Mouse (Mus musculus): ENCODE measurements around the gene Ttll6. TPM values are rescaled to one million over a fixed set of nuclear protein-coding genes. Genes with fewer than 3 reads are reported as not detected.

Gene Ttll6
- total RNA-seq, 1 experiment from 2014 or later, result not detected

- ATAC-seq (replicated peaks; ENCODE audit: insufficient number of reproducible peaks, low FRiP score, low TSS enrichment, poor library complexity, severe bottlenecking), result no peak
Observed at GRCm38 (mm10) chr11:96145622-96146270, 12.2 kb downstream of the Ttll6 start.

DNA sequence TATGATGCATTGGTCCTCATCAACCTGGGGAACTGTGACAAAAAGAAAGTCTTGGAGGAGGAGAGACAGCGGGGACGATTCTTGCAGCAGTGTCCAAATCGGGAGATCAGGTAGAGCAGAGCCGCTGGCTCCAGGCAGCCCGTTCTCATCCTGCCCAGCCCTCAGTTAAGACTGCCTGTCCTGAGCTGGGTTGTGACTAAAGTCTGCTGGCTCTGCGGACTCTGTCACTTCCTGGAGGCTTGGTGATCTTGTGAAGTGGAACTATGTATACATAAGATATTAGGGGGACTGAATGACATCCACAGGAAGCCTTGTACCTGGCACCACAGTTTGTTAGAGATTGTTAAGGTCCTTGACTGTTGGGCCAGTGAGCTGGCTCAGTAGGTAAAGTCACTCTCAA, 13.9 kb downstream of the Ttll6 start:
- no peak for ATAC-seq (replicated peaks; ENCODE audit: insufficient number of reproducible peaks, low FRiP score, low TSS enrichment, poor library complexity, severe bottlenecking)

DNA sequence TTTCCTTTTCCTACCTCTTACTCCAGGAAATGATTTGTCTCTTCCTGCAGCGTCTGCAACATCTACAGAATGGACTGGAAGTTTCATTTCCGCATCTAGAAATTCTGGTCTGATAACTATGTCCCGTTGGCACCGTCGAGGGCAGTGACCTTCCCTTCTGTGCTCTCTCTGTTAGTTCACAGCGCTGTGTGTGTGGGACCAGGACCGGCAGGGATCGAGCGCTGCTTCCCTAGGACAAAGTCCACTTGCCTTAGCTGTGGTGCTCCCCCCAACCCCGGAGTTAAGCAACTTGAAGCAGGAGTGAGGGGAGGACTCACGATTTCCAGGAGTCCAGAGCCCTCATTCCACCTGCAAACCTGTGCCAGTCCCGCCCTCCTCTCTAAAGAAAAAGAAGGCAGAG, 31.2 kb downstream of the Ttll6 start:
- ATAC-seq (replicated peaks; ENCODE audit: insufficient number of reproducible peaks, low FRiP score, low TSS enrichment, poor library complexity, severe bottlenecking), result no peak

DNA sequence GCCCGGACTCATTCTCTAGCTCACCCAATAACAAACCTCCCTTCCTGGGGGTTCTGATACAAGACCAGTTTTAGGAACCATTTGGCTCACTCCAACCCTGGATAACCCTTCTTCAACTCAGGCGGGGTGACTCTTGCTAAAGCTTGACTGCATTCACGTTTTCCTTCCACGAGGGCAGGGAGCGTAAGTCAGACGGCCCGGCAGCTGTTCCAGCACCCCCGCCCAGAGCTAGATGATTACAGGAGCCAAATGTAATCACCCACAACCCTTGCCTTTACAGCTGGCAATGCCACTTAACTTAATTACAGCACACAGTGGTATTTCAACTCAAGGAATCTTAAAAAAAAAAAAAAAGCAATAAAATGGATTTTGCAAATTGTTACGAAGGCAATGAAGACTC, 34.5 kb downstream of the Ttll6 start:
- ATAC-seq (replicated peaks; ENCODE audit: insufficient number of reproducible peaks, low FRiP score, low TSS enrichment, poor library complexity, severe bottlenecking), result no peak

DNA sequence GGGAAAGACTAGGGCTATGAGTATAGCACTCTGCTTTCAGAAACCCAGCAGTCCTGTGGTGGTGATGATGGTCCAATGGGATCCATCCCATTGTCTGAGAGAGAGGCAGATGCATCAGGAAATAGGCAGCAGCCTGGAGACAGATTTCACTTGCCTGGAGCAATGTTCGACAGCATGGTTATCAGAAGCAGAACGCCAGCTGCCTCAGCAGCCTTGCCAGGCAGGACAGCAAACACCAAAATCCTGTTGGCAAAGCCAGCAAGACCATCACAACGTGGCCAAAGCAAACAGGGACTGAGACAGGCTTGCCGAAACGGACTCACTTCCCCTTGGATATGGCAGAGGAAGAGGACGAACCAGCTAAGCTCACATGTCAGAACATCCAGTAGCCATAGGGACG, 35.4 kb downstream of the Ttll6 start:
- no peak for ATAC-seq (replicated peaks; ENCODE audit: insufficient number of reproducible peaks, low FRiP score, low TSS enrichment, poor library complexity, severe bottlenecking)

- no peak for ATAC-seq (replicated peaks; ENCODE audit: insufficient number of reproducible peaks, low FRiP score, low TSS enrichment, poor library complexity, severe bottlenecking)
Observed at GRCm38 (mm10) chr11:96170711-96171379, 37.3 kb downstream of the Ttll6 start.

DNA sequence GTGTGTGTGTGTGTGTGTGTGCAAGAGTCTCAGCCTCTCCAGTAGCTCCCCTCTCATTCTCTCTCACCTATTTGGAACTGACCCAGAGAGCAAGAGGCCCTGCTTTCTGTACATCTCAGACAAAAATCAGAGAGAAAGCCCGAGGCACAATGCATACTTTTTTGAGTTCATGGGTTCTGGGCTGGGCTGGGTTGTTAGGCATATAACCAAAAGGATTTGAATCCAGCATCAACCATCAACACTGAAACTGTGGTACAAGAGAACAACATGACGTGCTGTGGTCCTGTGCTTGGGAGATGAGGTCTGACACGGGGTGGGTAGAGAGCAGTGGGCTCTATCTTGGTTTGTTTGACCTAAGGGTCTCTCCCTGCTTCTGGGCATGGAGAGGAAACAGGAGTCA, 38.0 kb downstream of the Ttll6 start:
- ATAC-seq (replicated peaks; ENCODE audit: insufficient number of reproducible peaks, low FRiP score, low TSS enrichment, poor library complexity, severe bottlenecking), result no peak

GRCm38 (mm10) chr11:96172511-96173287, 39.1 kb downstream of the Ttll6 start:
- no peak for ATAC-seq (replicated peaks; ENCODE audit: insufficient number of reproducible peaks, low FRiP score, low TSS enrichment, poor library complexity, severe bottlenecking)

- ATAC-seq (replicated peaks; ENCODE audit: insufficient number of reproducible peaks, low FRiP score, low TSS enrichment, poor library complexity, severe bottlenecking), result no peak
Observed at GRCm38 (mm10) chr11:96173288-96173840, 39.8 kb downstream of the Ttll6 start.

DNA sequence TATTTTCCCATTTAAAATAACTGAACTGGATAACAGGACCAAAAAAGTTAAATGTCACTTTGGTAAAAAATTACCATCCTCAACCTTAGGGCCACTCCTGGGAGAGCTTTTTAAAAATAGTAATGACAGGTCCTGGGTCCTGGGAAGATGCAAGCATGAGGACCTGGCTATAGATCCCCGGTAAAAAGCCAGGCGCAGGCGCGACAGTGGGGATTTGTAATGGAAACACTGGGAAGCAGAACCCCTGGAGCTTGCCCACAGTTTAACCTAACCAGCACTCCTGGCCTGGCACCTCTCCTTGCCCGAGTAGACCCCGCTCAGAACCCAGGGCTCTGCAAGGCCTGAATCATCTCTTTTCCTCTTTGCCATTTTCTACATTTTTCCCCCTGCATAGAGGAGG, 41.3 kb downstream of the Ttll6 start:
- ATAC-seq (replicated peaks; ENCODE audit: insufficient number of reproducible peaks, low FRiP score, low TSS enrichment, poor library complexity, severe bottlenecking), result no peak

- ATAC-seq (replicated peaks; ENCODE audit: insufficient number of reproducible peaks, low FRiP score, low TSS enrichment, poor library complexity, severe bottlenecking), result no peak
Observed at GRCm38 (mm10) chr11:96175511-96175910, 41.9 kb downstream of the Ttll6 start.

DNA sequence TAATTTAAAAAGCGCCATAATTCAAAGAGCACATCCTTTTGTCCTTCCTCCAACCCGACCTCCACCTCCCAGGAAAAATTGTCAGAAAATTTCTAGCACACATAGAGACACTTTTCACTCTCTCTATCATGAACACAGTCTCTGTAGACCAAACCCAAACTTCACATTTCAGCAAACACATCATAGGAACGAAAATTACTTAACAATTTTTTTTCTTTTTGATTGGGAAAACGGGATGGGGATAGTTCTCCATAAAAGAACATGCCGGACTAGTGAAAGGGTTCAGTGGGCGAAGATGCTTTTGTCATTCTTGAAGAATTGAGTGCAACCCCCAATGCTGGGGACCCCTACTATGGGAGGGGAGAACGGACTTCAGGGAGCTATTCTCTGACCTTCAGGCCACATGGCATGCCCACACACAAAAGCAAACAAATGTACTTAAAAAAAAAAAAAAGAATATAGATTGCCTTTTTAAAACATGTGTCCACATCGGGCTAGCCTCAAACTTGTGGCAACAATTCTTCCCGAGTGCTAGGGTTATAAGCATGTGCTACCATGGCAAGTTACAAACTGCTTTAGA, 42.5 kb downstream of the Ttll6 start:
- no peak for ATAC-seq (replicated peaks; ENCODE audit: insufficient number of reproducible peaks, low FRiP score, low TSS enrichment, poor library complexity, severe bottlenecking)

DNA sequence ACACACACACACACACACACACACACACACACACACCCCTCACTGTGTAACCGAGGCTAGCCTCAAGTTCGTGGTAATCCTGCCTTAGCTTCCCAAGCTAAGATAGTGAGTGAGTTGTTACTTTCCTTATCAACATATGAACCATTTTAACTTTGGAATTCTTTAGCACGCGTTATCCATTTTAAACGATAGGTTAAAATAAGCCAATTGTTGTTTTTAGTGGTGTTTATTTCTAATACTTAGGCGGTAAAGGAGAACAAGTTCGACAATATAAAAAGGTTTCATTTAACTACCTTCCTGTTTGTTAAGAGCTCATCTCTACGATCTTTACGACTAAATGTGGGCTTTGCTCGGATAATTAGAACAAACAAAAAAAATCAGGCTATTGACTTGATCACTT, 43.3 kb downstream of the Ttll6 start:
- ATAC-seq (replicated peaks; ENCODE audit: insufficient number of reproducible peaks, low FRiP score, low TSS enrichment, poor library complexity, severe bottlenecking), result no peak

- no peak for ATAC-seq (replicated peaks; ENCODE audit: insufficient number of reproducible peaks, low FRiP score, low TSS enrichment, poor library complexity, severe bottlenecking)
Observed at GRCm38 (mm10) chr11:96177546-96178174, 44.1 kb downstream of the Ttll6 start.

DNA sequence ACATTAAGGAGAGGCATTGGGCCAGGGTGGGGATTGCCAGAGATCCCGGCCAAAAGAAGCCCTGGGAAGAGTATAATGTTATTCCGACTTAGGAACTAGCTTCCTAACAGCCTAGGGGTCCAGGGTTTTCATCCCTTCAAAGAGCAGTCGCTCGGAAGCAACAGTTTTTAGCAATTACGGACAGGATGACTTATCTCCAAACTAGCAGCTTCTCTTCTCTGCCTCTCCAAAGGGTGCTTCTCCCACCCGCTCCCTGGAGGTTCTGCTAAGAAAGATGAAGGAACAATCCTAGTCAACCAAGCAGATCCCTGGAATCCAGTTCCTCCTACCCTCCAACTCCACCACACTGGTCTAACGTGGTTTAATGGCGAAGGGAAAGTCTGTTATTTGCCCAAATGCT, 44.8 kb downstream of the Ttll6 start:
- ATAC-seq (replicated peaks; ENCODE audit: insufficient number of reproducible peaks, low FRiP score, low TSS enrichment, poor library complexity, severe bottlenecking), result no peak

DNA sequence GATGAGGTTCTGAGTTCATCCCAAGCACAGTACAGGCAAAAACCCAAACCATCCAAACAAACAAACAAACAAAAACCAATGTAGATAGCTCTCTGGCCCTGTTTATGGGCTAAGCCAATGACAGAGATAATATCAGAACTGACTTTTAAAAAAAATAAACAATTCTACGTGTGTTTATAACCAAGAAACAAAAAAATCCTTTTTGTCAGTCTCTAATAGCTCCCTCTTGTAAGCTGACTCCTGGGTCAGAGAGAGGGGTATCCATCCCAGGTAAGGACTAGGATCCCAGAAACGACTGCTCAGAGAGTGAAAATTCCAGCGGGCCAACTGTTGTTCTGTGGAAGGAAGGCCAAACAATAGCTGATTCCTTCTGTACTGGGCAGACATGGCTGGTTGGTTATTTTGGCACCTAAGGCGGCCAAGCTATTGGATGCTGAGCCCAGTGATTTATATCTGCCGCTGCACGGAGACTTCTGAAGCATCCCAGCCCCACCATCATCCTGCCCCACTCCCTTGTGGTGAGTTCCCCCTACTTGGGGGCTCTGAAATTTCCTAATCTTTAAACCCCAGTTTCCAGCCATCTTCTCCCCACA, 45.4 kb downstream of the Ttll6 start:
- ATAC-seq (replicated peaks; ENCODE audit: insufficient number of reproducible peaks, low FRiP score, low TSS enrichment, poor library complexity, severe bottlenecking), result no peak

DNA sequence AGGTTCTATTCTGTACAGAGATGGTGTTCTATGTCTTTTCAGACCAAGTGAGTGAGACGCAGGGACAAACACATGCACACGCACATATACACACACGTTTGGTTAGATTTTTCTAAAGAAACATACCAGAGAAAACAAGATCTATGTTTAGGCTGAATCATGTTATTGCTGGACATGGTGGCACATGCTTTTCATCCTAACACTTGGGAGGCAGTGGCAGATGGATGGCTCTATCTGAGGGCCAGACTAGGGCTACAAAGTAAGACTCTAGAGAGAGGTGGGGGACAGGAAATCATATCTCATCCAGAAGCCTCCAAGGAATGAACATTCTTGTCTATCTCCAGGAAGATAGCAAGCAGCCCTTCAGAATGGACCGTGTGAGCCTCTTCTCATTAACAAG, 47.5 kb downstream of the Ttll6 start:
- ATAC-seq (replicated peaks; ENCODE audit: insufficient number of reproducible peaks, low FRiP score, low TSS enrichment, poor library complexity, severe bottlenecking), result no peak

DNA sequence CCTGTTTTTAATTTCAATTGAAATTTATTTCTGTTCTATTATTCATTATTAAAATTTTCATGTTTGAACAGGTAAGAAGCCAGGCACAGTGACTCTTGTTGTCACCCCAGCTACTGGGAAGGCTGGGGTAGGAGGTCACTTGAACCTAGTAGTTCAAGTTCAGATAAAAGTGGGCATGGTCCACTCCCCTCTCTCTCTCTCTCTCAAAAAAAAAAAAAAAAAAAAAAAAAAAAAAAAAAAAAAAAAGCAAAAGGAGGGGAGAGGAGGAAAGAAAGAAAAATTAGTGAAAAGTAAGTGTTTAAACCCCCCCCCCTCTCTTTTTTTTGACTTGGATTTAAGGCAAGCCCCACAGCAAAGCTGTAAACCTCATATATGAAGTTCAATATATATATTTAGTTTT, 50.6 kb downstream of the Ttll6 start:
- ATAC-seq (replicated peaks; ENCODE audit: insufficient number of reproducible peaks, low FRiP score, low TSS enrichment, poor library complexity, severe bottlenecking), result no peak

DNA sequence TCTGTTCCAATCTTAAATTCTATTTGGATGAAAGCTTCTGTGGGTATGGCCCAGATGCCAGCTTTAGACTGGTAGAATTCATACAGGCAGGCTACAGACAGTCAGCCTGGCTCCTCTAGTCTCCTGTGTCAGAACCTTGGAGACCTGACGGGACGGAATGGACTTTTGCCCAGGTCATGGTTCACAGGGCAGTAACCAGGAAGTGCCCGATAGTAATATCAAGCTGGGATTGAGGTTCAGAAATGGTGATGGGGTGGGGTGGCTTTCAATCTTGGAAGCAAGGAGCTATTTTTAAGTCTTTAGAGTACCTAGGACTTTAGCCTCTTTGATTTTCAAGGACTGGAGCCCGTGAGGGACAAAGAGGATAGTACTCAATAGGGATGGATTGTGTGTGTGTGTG, 53.7 kb downstream of the Ttll6 start:
- no peak for ATAC-seq (replicated peaks; ENCODE audit: insufficient number of reproducible peaks, low FRiP score, low TSS enrichment, poor library complexity, severe bottlenecking)
